Comparison of ENCODE assay signal across 9 mouse cellular contexts in genomic region chr1:182461261-182461660, GRCm38 (mm10). TPM values are rescaled to one million over a fixed set of nuclear protein-coding genes. Genes with fewer than 3 reads are reported as not detected.
DNase-seq lines count a peak whose midpoint lies in the region; ATAC-seq lines count a peak whose summit lies in the region.
"Had no signal": no experiment of that assay in that cellular context is flagged by ENCODE, and none has a peak within 500 bp of the region (broad histone marks: within the 10 kb centered on the region; RNA-seq: fewer than 3 reads in every experiment).

No protein-coding gene starts in this region.

- peaks cover 40% of the 10 kb centered on the region for H3K4me1 ChIP-seq in neural tube, embryonic 13.5 days (replicated peaks)
- peaks cover 16% of the 10 kb centered on the region; the same call in 1 of the 2 replicates for H3K4me1 ChIP-seq in heart, embryonic 10.5 days
- H3K4me1 ChIP-seq in midbrain, embryonic 16.5 days (ENCODE audit: control insufficient read depth, insufficient read depth, low read length): no peaks in the 10 kb centered on the region

- ATAC-seq in neural tube, embryonic 13.5 days (ENCODE audit: low read depth): no peak
- no peak for ATAC-seq in midbrain, embryonic 16.5 days
- ATAC-seq in inflammation-experienced regulatory T-cells, adult 6 months: no peak

- H3K9ac ChIP-seq in neural tube, embryonic 13.5 days: no peak overlapping the region
- no peak overlapping the region for H3K9ac ChIP-seq in midbrain, embryonic 16.5 days (ENCODE audit: low read depth, low read length)

- no peak overlapping the region for H3K4me3 ChIP-seq in neural tube, embryonic 13.5 days
- H3K4me3 ChIP-seq in heart, embryonic 10.5 days: no peak overlapping the region
- no peak overlapping the region for H3K4me3 ChIP-seq in midbrain, embryonic 16.5 days (ENCODE audit: low read depth, low read length)
- H3K4me3 ChIP-seq: megakaryocyte, embryonic 14.5 days had no signal

- no peaks in the 10 kb centered on the region for H3K27me3 ChIP-seq in neural tube, embryonic 13.5 days
- no peaks in the 10 kb centered on the region for H3K27me3 ChIP-seq in heart, embryonic 10.5 days (ENCODE audit: insufficient read depth, poor library complexity, severe bottlenecking)
- H3K27me3 ChIP-seq in midbrain, embryonic 16.5 days (ENCODE audit: control insufficient read depth, insufficient read depth, low read depth, low read length): no peaks in the 10 kb centered on the region
- H3K27me3 ChIP-seq: megakaryocyte, embryonic 14.5 days had no signal

- DNase-seq in neural tube, embryonic 10.5 days (ENCODE audit: extremely low spot score, low spot score): no peak
- no peak for DNase-seq in heart, embryonic 10.5 days (ENCODE audit: low spot score)
- DNase-seq in kidney, postnatal 14 days: peak; percentile 45
- no peak for DNase-seq in testis, postnatal 10 days (ENCODE audit: low spot score)
- no peak for DNase-seq in thymus, adult 18-20 months

- no peak overlapping the region for H3K4me2 ChIP-seq in neural tube, embryonic 13.5 days
- H3K4me2 ChIP-seq in midbrain, embryonic 16.5 days (ENCODE audit: low read length): no peak overlapping the region

- H3K27ac ChIP-seq in neural tube, embryonic 13.5 days (replicated peaks): peak overlapping the region; percentile 68
- peak overlapping the region; percentile 60 for H3K27ac ChIP-seq in heart, embryonic 10.5 days
- peak overlapping the region; percentile 54; the same call in 1 of the 2 replicates for H3K27ac ChIP-seq in midbrain, embryonic 16.5 days (ENCODE audit: low read length)

- peaks cover 27% of the 10 kb centered on the region for H3K36me3 ChIP-seq in neural tube, embryonic 13.5 days
- peaks cover 32% of the 10 kb centered on the region for H3K36me3 ChIP-seq in heart, embryonic 10.5 days
- H3K36me3 ChIP-seq in midbrain, embryonic 16.5 days (ENCODE audit: control insufficient read depth, insufficient read depth, low read length): peaks cover 6% of the 10 kb centered on the region

- H3K9me3 ChIP-seq in neural tube, embryonic 13.5 days: no peaks in the 10 kb centered on the region
- H3K9me3 ChIP-seq in heart, embryonic 10.5 days: no peaks in the 10 kb centered on the region
- no peaks in the 10 kb centered on the region for H3K9me3 ChIP-seq in midbrain, embryonic 16.5 days (replicated peaks; ENCODE audit: control insufficient read depth, low read length, poor library complexity, severe bottlenecking)

- 69% methylated on average over 7 of the region's 7 CpGs for WGBS in neural tube, embryonic 13.5 days
- WGBS in heart, embryonic 10.5 days: 49% methylated on average over 7 of the region's 7 CpGs
- 72% methylated on average over 7 of the region's 7 CpGs for WGBS in midbrain, embryonic 16.5 days

RNA-seq across cellular contexts. Expression of gene Trp53bp2, which starts 52.3 kb away (rescaled TPM):
- 21.1 and 24.9 TPM in 2 replicates for polyA plus RNA-seq in neural tube, embryonic 13.5 days (2015; fragmentation: Nextera tagmentation; extraction: Ambion mirVana)
- 17.3 and 23.4 TPM in 2 replicates for polyA plus RNA-seq in heart, embryonic 10.5 days (2016; fragmentation: Nextera tagmentation; extraction: Ambion mirVana)
- polyA plus RNA-seq in midbrain, embryonic 16.5 days (2015; fragmentation: Nextera tagmentation; extraction: Ambion mirVana): 16.0 and 19.4 TPM in 2 replicates
- 1 to 10 TPM; 6.5 to 7.5 (median 6.6) TPM for polyA plus RNA-seq in inflammation-experienced regulatory T-cells, adult 6 months (2017; shearing (Covaris generic))

RNA-seq across cellular contexts. Expression of gene Capn2, which starts 56.1 kb away (rescaled TPM):
- 95.5 and 99.2 TPM in 2 replicates for polyA plus RNA-seq in neural tube, embryonic 13.5 days (2015; fragmentation: Nextera tagmentation; extraction: Ambion mirVana)
- polyA plus RNA-seq in heart, embryonic 10.5 days (2016; fragmentation: Nextera tagmentation; extraction: Ambion mirVana): 96.0 and 107 TPM in 2 replicates
- polyA plus RNA-seq in midbrain, embryonic 16.5 days (2015; fragmentation: Nextera tagmentation; extraction: Ambion mirVana): 84.5 and 89.8 TPM in 2 replicates
- polyA plus RNA-seq in inflammation-experienced regulatory T-cells, adult 6 months (2017; shearing (Covaris generic)): 10 to 100 TPM; 24.1 to 68.6 (median 38.1) TPM
